ENCODE assay signal across 22 mouse cellular contexts in genomic region chrX:71435542-71435941, GRCm38 (mm10). TPM values are rescaled to one million over a fixed set of nuclear protein-coding genes. Genes with fewer than 3 reads are reported as not detected.
A peak's percentile ranks its signal among the peaks of the same experiment; 100 is the strongest.
DNase-seq lines count a peak whose midpoint lies in the region; ATAC-seq lines count a peak whose summit lies in the region.
"Had no signal": no experiment of that assay in that cellular context is flagged by ENCODE, and none has a peak within 500 bp of the region (broad histone marks: within the 10 kb centered on the region; RNA-seq: fewer than 3 reads in every experiment).

No protein-coding gene starts in this region.

- 95% methylated on average over 2 of the region's 2 CpGs for WGBS in kidney, embryonic 14.5 days

- H3K27ac ChIP-seq in kidney, embryonic 14.5 days (ENCODE audit: low read depth, low read length), result no peak overlapping the region
- H3K27ac ChIP-seq: embryonic facial prominence, embryonic 13.5 days; embryonic facial prominence, embryonic 15.5 days; forebrain, embryonic 10.5 days; forebrain, embryonic 12.5 days had no signal

- no peak overlapping the region for H3K4me3 ChIP-seq in kidney, embryonic 14.5 days (ENCODE audit: low read length)
- H3K4me3 ChIP-seq: embryonic facial prominence, embryonic 13.5 days; embryonic facial prominence, embryonic 15.5 days; erythroblast, embryonic 14.5 days; forebrain, embryonic 10.5 days; forebrain, embryonic 12.5 days had no signal

- no peaks in the 10 kb centered on the region for H3K9me3 ChIP-seq in kidney, embryonic 14.5 days (ENCODE audit: control insufficient read depth, low read length)
- H3K9me3 ChIP-seq: embryonic facial prominence, embryonic 13.5 days; embryonic facial prominence, embryonic 15.5 days; forebrain, embryonic 10.5 days; forebrain, embryonic 12.5 days; G1E had no signal

- peak; percentile 93 for ATAC-seq in frontal cortex, adult (ENCODE audit: low TSS enrichment)
- ATAC-seq in kidney, embryonic 14.5 days (ENCODE audit: low FRiP score, low TSS enrichment), result no peak
- ATAC-seq: activated CD4-positive, CD25-positive, alpha-beta regulatory T cell, adult 4 months; CD4-positive, CD25-positive, alpha-beta regulatory T cell, adult 4 months; Patski had no signal

- H3K4me2 ChIP-seq in kidney, embryonic 14.5 days (replicated peaks; ENCODE audit: low read depth, low read length), result no peak overlapping the region
- H3K4me2 ChIP-seq: embryonic facial prominence, embryonic 13.5 days; embryonic facial prominence, embryonic 15.5 days; forebrain, embryonic 12.5 days had no signal

- H3K36me3 ChIP-seq in kidney, embryonic 14.5 days (ENCODE audit: control insufficient read depth, insufficient read depth, low read length), result no peaks in the 10 kb centered on the region; the same call in 1 of the 2 replicates
- H3K36me3 ChIP-seq: embryonic facial prominence, embryonic 15.5 days; forebrain, embryonic 12.5 days had no signal

- H3K9ac ChIP-seq in kidney, embryonic 14.5 days (ENCODE audit: low read depth, low read length), result no peak overlapping the region
- H3K9ac ChIP-seq: embryonic facial prominence, embryonic 13.5 days; embryonic facial prominence, embryonic 15.5 days; forebrain, embryonic 12.5 days had no signal

- DNase-seq in frontal cortex, postnatal 10 days (ENCODE audit: low spot score in 2 of 2), result no peak
- peak; percentile 23 for DNase-seq in right cerebral cortex, adult 18-20 months
- DNase-seq in right cerebral cortex, postnatal 4 days, result no peak
- DNase-seq: B cell, adult 2 months; cerebellum, adult 11 months; cerebellum, adult 18-20 months; cerebellum, adult 8-10 months; cerebellum, adult 9-11 months; cerebellum, postnatal 14 days; cerebellum, postnatal 36 days had no signal

- no peaks in the 10 kb centered on the region for H3K4me1 ChIP-seq in kidney, embryonic 14.5 days (ENCODE audit: control insufficient read depth, insufficient read depth, low read length)
- H3K4me1 ChIP-seq: embryonic facial prominence, embryonic 13.5 days; embryonic facial prominence, embryonic 15.5 days had no signal

- no peaks in the 10 kb centered on the region for H3K27me3 ChIP-seq in kidney, embryonic 14.5 days (ENCODE audit: control insufficient read depth, insufficient read depth, low read length)
- H3K27me3 ChIP-seq: CH12.LX; embryonic facial prominence, embryonic 13.5 days; embryonic facial prominence, embryonic 15.5 days; forebrain, embryonic 12.5 days had no signal

RNA-seq across cellular contexts. Expression of gene Cd99l2, which starts 57.1 kb away (rescaled TPM):
- 19.9 and 21.1 TPM in 2 replicates for polyA plus RNA-seq in kidney, embryonic 14.5 days (2014; fragmentation: Nextera tagmentation; extraction: Ambion mirVana)
